Mouse (Mus musculus): ENCODE measurements around the gene Sec22a. TPM values are rescaled to one million over a fixed set of nuclear protein-coding genes. Genes with fewer than 3 reads are reported as not detected.
A peak's percentile ranks its signal among the peaks of the same experiment; 100 is the strongest.

Gene Sec22a
- polyA plus RNA-seq, 1 experiment from 2014 or later: 35.1 TPM

DNA sequence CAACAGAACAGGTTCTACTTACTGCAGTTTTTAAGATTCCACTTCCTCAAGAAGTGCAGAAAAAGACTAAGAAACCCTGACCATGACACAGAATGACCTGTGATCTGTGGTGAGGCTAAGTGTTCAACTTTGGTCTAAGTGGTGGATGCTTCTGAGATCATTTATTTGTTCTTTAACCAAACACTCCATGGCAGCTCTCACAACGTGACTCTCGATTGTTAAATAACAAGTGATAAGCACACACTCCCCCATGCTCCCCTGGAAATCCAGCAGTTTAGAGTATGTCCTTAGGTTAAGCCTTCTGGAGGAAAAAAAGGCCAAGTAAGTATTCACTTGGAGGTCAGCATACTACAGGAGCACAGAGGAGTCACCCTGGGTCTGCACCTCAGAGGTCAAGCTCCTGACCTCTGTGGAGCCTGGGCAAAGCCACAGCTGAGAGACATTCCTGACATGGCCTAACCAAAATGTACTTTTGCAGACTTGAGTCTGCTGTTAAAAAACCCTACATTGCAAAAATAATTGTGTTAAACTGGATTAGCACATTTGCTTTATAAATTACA lies 53.1 kb downstream of the Sec22a start:
- no peak overlapping the region for H3K9ac ChIP-seq
- peaks cover 10% of the 10 kb centered on the region for H3K36me3 ChIP-seq
- H3K4me2 ChIP-seq: no peak overlapping the region
- H3K9me3 ChIP-seq (replicated peaks): no peaks in the 10 kb centered on the region
- no peak overlapping the region for H3K27ac ChIP-seq
- peaks cover 23% of the 10 kb centered on the region for H3K4me1 ChIP-seq (replicated peaks)
- no peak overlapping the region for H3K4me3 ChIP-seq
- no peaks in the 10 kb centered on the region for H3K27me3 ChIP-seq
- 24% methylated on average over 2 of the region's 2 CpGs for WGBS
- no peak for ATAC-seq (replicated peaks; ENCODE audit: insufficient number of reproducible peaks, insufficient read depth, low FRiP score, low read depth)

DNA sequence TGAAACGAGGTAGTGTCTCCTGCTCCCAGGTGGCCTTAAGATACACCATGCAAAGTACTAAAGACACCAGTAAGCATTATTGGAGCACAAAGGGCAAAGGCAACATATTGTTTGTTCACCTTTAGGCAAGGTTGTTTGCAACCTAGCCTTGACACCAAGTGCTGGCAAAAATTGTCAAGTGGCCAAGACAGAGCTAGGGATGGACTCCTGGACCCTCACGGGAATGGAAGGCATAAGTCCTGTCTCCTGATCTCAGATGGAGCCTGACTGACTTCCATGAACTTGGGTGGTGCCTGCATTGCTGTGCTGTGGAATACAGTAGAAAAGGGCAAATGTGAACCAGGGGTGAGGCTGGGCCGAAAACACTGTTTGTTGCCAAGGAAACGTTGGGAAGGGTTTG lies 54.1 kb downstream of the Sec22a start:
- H3K9ac ChIP-seq: no peak overlapping the region
- peaks cover 15% of the 10 kb centered on the region for H3K36me3 ChIP-seq
- no peak overlapping the region for H3K4me3 ChIP-seq
- 84% methylated on average over 4 of the region's 4 CpGs for WGBS
- no peaks in the 10 kb centered on the region for H3K27me3 ChIP-seq
- H3K4me2 ChIP-seq: no peak overlapping the region
- H3K27ac ChIP-seq: no peak overlapping the region
- peaks cover 23% of the 10 kb centered on the region for H3K4me1 ChIP-seq (replicated peaks)
- ATAC-seq (replicated peaks; ENCODE audit: insufficient number of reproducible peaks, insufficient read depth, low FRiP score, low read depth): no peak
- no peaks in the 10 kb centered on the region for H3K9me3 ChIP-seq (replicated peaks)

DNA sequence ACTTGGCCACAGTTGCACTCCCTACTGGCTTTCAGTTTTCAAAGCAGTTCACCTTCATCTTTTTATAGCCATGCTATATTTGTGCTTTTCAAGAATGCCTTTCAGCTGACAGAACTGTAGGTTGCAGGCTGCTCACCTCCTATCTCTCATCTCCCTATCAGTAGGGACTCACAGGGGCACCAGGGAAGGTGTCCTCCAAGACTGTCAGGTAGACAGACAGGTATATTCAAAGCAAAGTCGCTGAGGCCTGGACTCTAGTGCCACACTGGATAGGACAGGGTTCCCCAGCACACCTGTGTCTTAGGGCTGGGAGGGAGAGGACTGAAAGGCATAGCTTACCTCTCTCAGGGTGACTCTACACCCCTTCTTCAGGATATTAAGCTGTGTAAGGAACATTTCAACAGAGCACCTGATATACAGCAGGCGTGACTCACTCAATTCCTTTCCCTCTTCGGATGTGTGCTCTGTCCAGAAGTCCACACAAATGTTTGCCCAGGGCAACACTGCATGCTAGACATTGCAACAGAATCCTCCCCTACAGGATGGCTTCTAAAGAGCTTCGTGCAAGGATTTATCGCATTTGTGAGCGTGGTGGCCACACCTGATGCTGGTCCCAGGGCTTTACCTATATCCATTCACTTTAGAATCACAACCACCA lies 55.1 kb downstream of the Sec22a start:
- no peak overlapping the region for H3K4me3 ChIP-seq
- ATAC-seq (replicated peaks; ENCODE audit: insufficient number of reproducible peaks, insufficient read depth, low FRiP score, low read depth): no peak
- peaks cover 23% of the 10 kb centered on the region for H3K4me1 ChIP-seq (replicated peaks)
- no peak overlapping the region for H3K9ac ChIP-seq
- H3K27ac ChIP-seq: peak overlapping the region; percentile 68
- no peak overlapping the region for H3K4me2 ChIP-seq
- no peaks in the 10 kb centered on the region for H3K27me3 ChIP-seq
- H3K36me3 ChIP-seq: peaks cover 19% of the 10 kb centered on the region
- WGBS: 83% methylated on average over 6 of the region's 6 CpGs
- no peaks in the 10 kb centered on the region for H3K9me3 ChIP-seq (replicated peaks)

DNA sequence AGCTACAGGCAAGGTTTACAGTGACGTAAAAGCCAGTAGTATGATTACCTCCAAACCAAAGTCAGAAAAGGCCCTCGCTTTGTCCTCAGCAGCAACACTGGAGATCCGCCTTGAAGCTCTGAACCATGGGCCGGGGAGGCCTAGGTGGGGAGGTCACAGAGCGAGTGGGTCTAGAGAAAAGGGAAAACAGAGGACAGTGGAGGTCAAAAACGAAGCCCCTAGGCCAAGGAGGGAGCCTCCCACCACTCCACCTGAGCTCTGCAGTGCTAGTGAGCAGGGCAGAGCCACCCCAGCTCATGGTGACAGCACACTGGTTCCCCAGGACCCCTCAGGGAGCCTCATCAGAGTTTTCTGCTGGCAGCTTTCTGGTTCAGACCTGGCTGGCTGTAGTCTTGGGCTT lies 55.7 kb downstream of the Sec22a start:
- Histone ChIP-seq H3K9ac (no peak overlapping the region), H3K27me3 (no peaks in the 10 kb centered on the region), H3K4me1 (replicated peaks) (peaks cover 23% of the 10 kb centered on the region), H3K9me3 (replicated peaks) (no peaks in the 10 kb centered on the region), H3K36me3 (peaks cover 21% of the 10 kb centered on the region), H3K4me3 (no peak overlapping the region), H3K4me2 (no peak overlapping the region), H3K27ac (peak overlapping the region; percentile 68)
- ATAC-seq (replicated peaks; ENCODE audit: insufficient number of reproducible peaks, insufficient read depth, low FRiP score, low read depth): no peak
- 79% methylated on average over 6 of the region's 6 CpGs for WGBS

DNA sequence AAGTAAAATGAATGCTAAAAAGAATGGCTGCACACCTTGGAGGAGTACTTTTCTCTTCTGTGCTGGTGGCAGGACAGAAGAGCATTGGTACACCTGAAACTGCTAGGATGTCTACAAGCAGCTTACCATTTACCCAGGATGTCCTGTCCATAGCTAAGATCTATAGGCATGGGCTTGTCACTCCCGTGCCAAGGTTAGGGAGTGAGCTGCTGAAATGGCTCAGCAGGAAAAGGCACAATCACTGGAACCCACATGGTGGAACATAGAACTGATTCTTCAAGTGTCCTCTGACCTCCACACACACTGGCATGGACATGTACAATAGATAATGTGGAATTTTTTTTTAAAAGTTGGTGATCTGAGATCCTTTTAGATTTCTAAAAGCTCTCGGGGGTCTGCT lies 56.4 kb downstream of the Sec22a start:
- no peak overlapping the region for H3K4me3 ChIP-seq
- ATAC-seq (replicated peaks; ENCODE audit: insufficient number of reproducible peaks, insufficient read depth, low FRiP score, low read depth): no peak
- H3K4me1 ChIP-seq (replicated peaks): peaks cover 23% of the 10 kb centered on the region

DNA sequence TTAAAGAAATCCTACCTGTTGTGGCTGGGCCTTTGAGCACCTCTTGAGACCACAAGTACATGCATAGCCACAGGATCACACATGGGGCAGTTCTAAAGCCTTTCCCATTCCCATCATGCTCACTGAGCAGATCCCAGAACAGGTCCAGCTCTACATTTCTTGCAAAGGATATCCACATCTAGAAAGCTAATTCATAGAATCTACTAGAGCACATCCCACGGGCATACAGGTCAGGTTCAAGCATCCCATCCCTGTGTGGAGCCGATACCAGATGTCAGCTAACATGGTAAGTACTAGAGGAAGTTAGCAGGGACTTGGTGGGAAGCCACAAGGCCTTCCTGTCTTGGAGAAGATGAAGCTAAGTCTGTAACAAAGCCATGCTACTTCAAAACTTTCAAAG lies 57.1 kb downstream of the Sec22a start:
- 88% methylated on average over 2 of the region's 2 CpGs for WGBS
- H3K36me3 ChIP-seq: peaks cover 27% of the 10 kb centered on the region

More for the DNA sequence above, 56.4 kb downstream of the Sec22a start:
- no peak overlapping the region for H3K4me2 ChIP-seq
- H3K9ac ChIP-seq: no peak overlapping the region
- 71% methylated on average over 2 of the region's 2 CpGs for WGBS
- H3K36me3 ChIP-seq: peaks cover 25% of the 10 kb centered on the region
- no peaks in the 10 kb centered on the region for H3K9me3 ChIP-seq (replicated peaks)
- no peaks in the 10 kb centered on the region for H3K27me3 ChIP-seq
- no peak overlapping the region for H3K27ac ChIP-seq

DNA sequence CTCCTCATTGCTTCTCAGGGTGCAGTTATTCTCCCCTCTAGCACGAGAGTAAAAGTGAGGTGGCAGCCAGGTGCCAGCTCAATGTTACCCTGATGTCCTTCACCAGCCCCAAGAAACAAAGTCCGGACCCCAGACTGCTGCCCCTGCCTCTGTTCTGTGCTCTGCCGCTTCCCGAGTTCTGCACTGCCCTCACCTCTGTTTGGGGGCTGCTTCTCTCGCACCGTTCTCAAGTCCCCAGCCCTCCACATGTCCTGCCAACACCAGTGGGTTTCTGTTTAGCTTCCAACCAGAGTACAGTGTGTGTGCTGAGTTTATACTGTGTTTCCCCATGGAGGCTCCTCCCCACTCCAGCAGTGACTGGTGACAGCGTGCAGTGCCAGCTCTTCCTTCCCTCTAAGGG lies 58.5 kb downstream of the Sec22a start:
- H3K9me3 ChIP-seq (replicated peaks): no peaks in the 10 kb centered on the region
- WGBS: 80% methylated on average over 7 of the region's 7 CpGs
- H3K4me1 ChIP-seq (replicated peaks): peaks cover 13% of the 10 kb centered on the region
- no peak overlapping the region for H3K27ac ChIP-seq
- H3K36me3 ChIP-seq: peaks cover 30% of the 10 kb centered on the region
- no peak overlapping the region for H3K4me2 ChIP-seq
- no peaks in the 10 kb centered on the region for H3K27me3 ChIP-seq
- no peak overlapping the region for H3K4me3 ChIP-seq
- ATAC-seq (replicated peaks; ENCODE audit: insufficient number of reproducible peaks, insufficient read depth, low FRiP score, low read depth): no peak
- H3K9ac ChIP-seq: no peak overlapping the region

More for the DNA sequence above, 57.1 kb downstream of the Sec22a start:
- ATAC-seq (replicated peaks; ENCODE audit: insufficient number of reproducible peaks, insufficient read depth, low FRiP score, low read depth): no peak
- Histone ChIP-seq H3K9ac (no peak overlapping the region), H3K27ac (no peak overlapping the region), H3K4me3 (no peak overlapping the region), H3K9me3 (replicated peaks) (no peaks in the 10 kb centered on the region), H3K4me2 (no peak overlapping the region), H3K27me3 (no peaks in the 10 kb centered on the region), H3K4me1 (replicated peaks) (peaks cover 20% of the 10 kb centered on the region)

DNA sequence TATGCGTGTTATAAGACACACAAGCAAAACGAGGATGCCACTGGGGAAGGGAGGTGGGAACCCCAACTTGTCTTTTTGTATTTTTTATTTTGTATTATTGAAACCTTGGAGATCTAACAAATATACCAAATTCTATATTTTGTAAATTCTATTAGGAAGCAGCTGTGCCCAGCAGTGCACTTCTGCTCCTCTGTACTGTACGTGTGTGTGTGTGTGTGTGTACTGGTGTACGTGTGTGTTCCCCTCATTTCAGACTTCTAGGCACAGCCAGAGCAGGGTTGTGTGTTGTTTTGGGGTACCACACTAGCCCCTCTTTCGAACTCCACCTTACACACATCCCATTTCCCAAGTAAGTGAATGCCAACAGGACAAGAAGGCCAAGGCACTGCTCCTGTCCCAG lies 59.3 kb downstream of the Sec22a start:
- H3K27me3 ChIP-seq: no peaks in the 10 kb centered on the region
- H3K4me3 ChIP-seq: no peak overlapping the region
- no peak overlapping the region for H3K4me2 ChIP-seq
- no peak for ATAC-seq (replicated peaks; ENCODE audit: insufficient number of reproducible peaks, insufficient read depth, low FRiP score, low read depth)
- peaks cover 8% of the 10 kb centered on the region for H3K4me1 ChIP-seq (replicated peaks)
- no peak overlapping the region for H3K27ac ChIP-seq
- H3K36me3 ChIP-seq: peaks cover 33% of the 10 kb centered on the region
- H3K9ac ChIP-seq: no peak overlapping the region
- no peaks in the 10 kb centered on the region for H3K9me3 ChIP-seq (replicated peaks)
- WGBS: 85% methylated on average over 5 of the region's 5 CpGs

DNA sequence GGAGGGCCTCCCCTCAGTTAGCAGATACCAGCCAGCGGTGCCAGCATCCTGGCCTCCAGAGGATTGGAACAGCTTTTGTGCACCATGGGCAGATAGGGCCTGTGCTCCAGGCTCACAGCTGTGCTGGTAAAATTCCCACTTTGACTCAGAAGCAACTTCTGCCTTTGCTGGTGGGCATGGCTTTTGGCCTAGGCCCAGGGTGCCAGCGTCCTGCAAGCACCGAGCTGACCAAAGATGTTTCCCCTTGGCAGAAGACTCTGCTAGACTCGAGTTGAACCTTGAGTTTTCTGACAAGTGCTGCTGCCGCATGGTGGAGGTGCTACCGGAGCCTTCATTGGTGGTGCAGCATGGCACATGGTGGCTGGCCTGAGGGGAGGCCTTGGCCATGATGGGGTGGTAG lies 60.0 kb downstream of the Sec22a start:
- H3K27ac ChIP-seq: no peak overlapping the region
- H3K9me3 ChIP-seq (replicated peaks): no peaks in the 10 kb centered on the region

DNA sequence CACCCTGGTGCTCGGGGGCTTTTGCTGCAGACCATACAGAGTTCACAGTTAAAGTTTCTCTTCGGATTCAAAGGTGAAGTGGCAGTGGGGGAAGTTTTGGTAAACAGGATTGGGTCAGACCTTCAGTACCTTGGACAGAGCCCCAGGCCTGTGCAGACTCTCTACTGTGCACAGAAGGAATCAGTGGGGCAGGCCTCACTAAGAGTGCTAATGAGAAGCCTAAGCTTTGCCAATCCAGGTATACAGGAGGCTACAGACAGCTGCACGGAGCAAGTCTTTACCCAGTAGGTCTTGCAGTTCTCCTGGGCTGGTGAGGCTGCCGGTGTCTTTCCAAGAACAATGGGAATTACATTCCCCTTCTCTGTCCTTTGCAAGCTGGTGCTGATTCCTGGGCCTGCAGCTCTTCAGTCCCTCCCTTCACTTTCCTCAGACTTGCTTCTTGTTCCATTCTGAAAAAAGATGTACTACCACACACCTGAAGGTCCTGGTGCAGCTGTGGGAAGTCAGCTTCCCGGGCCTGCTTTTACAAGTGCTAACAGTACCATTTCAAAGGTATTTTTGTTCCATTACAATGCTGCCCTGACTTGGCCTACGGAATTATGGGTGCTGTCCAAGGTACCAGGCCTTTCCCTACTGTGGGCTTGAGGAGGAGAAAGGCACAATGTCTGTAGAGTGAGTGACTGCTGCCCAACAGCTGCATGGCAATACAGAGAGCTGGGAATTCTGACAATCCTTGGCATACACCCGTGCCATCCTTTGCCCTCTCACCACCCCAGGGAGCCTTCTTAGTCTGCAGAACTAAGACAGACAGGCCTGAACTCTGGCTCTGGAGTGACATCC lies 61.1 kb downstream of the Sec22a start:
- Histone ChIP-seq H3K9ac (no peak overlapping the region), H3K27me3 (no peaks in the 10 kb centered on the region), H3K4me1 (replicated peaks) (no peaks in the 10 kb centered on the region; the same call in 1 of the 2 replicates), H3K4me3 (no peak overlapping the region), H3K27ac (no peak overlapping the region), H3K36me3 (peaks cover 36% of the 10 kb centered on the region), H3K4me2 (no peak overlapping the region), H3K9me3 (replicated peaks) (no peaks in the 10 kb centered on the region)
- 45% methylated on average over 7 of the region's 7 CpGs for WGBS
- no peak for ATAC-seq (replicated peaks; ENCODE audit: insufficient number of reproducible peaks, insufficient read depth, low FRiP score, low read depth)

More for the DNA sequence above, 60.0 kb downstream of the Sec22a start:
- H3K36me3 ChIP-seq: peaks cover 36% of the 10 kb centered on the region
- 90% methylated on average over 6 of the region's 6 CpGs for WGBS
- peaks cover 8% of the 10 kb centered on the region for H3K4me1 ChIP-seq (replicated peaks)
- no peak overlapping the region for H3K4me2 ChIP-seq
- ATAC-seq (replicated peaks; ENCODE audit: insufficient number of reproducible peaks, insufficient read depth, low FRiP score, low read depth): no peak
- no peaks in the 10 kb centered on the region for H3K27me3 ChIP-seq
- H3K4me3 ChIP-seq: no peak overlapping the region
- H3K9ac ChIP-seq: no peak overlapping the region

DNA sequence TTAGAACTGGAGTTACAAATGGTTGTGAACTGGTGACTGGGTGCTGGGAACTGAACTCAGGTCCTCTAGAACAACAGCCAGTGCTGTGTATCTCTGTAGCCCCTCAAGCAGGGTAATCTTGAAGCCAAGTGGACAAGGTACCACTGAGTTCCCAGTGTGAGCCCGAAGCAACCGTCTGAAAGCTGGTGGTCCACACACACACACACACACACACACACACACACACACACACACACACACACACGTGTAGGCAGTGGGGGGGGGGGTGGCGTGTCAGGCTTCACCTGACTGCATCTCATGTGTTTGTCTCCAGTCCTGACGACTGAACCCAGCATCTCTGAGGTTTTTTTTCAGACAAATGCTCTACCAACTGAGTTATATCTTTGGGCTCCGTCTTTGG lies 63.6 kb downstream of the Sec22a start:
- no peak overlapping the region for H3K27ac ChIP-seq
- no peaks in the 10 kb centered on the region for H3K27me3 ChIP-seq
- ATAC-seq (replicated peaks; ENCODE audit: insufficient number of reproducible peaks, insufficient read depth, low FRiP score, low read depth): no peak
- no peaks in the 10 kb centered on the region for H3K9me3 ChIP-seq (replicated peaks)
- H3K4me1 ChIP-seq (replicated peaks): no peaks in the 10 kb centered on the region
- no peak overlapping the region for H3K4me3 ChIP-seq
- no peak overlapping the region for H3K9ac ChIP-seq
- H3K4me2 ChIP-seq: no peak overlapping the region
- WGBS: 87% methylated on average over 6 of the region's 6 CpGs
- peaks cover 32% of the 10 kb centered on the region for H3K36me3 ChIP-seq
